14 mouse cellular contexts compared by ENCODE assay signal in the genomic region with DNA sequence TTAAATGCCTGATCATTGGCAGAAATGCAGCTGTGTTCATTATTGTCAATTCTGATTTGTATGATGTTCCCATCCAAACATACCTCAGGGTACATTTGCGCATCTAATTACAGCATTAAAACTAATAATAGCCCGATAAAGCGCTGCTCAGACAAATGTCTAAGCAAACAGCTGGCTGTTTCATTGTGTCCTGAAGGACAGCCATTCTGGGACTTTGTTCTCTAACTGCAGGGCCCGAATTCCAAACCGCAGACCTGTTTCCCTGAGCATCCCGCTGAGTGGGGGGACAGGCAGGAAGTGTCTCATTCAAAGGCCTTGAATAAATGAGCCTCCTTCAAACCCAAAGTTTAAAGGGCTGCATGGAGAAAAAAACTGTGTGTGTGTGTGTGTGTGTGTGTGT. TPM values are rescaled to one million over a fixed set of nuclear protein-coding genes. Genes with fewer than 3 reads are reported as not detected.
A peak's percentile ranks its signal among the peaks of the same experiment; 100 is the strongest.
DNase-seq lines count a peak whose midpoint lies in the region; ATAC-seq and TF ChIP-seq lines count a peak whose summit lies in the region.
"Had no signal": no experiment of that assay in that cellular context is flagged by ENCODE, and none has a peak within 500 bp of the region (broad histone marks: within the 10 kb centered on the region; RNA-seq: fewer than 3 reads in every experiment).

No protein-coding gene starts in this region.

- H3K4me1 ChIP-seq in hindbrain, embryonic 10.5 days (replicated peaks) = peaks cover 22% of the 10 kb centered on the region
- peaks cover 9% of the 10 kb centered on the region for H3K4me1 ChIP-seq in hindbrain, embryonic 16.5 days (ENCODE audit: control insufficient read depth, insufficient read depth, low read depth, low read length)
- peaks cover 23% of the 10 kb centered on the region for H3K4me1 ChIP-seq in forebrain, embryonic 10.5 days
- peaks cover 21% of the 10 kb centered on the region for H3K4me1 ChIP-seq in hindbrain, embryonic 15.5 days (replicated peaks)
- H3K4me1 ChIP-seq in neural tube, embryonic 15.5 days = peaks cover 21% of the 10 kb centered on the region
- no peaks in the 10 kb centered on the region for H3K4me1 ChIP-seq in intestine, embryonic 16.5 days (ENCODE audit: control insufficient read depth, insufficient read depth, low read length)

- no peak for ATAC-seq in hindbrain, embryonic 16.5 days
- ATAC-seq in hindbrain, embryonic 15.5 days (ENCODE audit: low FRiP score, low read depth) = no peak
- ATAC-seq in neural tube, embryonic 15.5 days (ENCODE audit: low FRiP score) = 0 out of 2 replicates have a peak, but pooled peaks have one; percentile 21
- ATAC-seq in intestine, embryonic 16.5 days = no peak

- peak overlapping the region; percentile 51 for H3K27ac ChIP-seq in hindbrain, embryonic 10.5 days
- no peak overlapping the region for H3K27ac ChIP-seq in hindbrain, embryonic 16.5 days (ENCODE audit: low read depth, low read length)
- H3K27ac ChIP-seq in forebrain, embryonic 10.5 days = peak overlapping the region; percentile 35; the same call in 1 of the 2 replicates
- H3K27ac ChIP-seq in hindbrain, embryonic 15.5 days (replicated peaks) = no peak overlapping the region
- H3K27ac ChIP-seq in neural tube, embryonic 15.5 days (replicated peaks) = no peak overlapping the region
- H3K27ac ChIP-seq in left cerebral cortex, adult 2 months = no peak overlapping the region
- H3K27ac ChIP-seq in intestine, embryonic 16.5 days (ENCODE audit: low read length) = no peak overlapping the region
- H3K27ac ChIP-seq: layer of hippocampus, adult 2 months; limb, embryonic 15.5 days had no signal

- H3K27me3 ChIP-seq in hindbrain, embryonic 10.5 days (ENCODE audit: insufficient read depth, poor library complexity, severe bottlenecking) = no peaks in the 10 kb centered on the region
- no peaks in the 10 kb centered on the region for H3K27me3 ChIP-seq in hindbrain, embryonic 16.5 days (replicated peaks; ENCODE audit: control insufficient read depth, insufficient read depth, low read length)
- H3K27me3 ChIP-seq in forebrain, embryonic 10.5 days (ENCODE audit: poor library complexity, severe bottlenecking) = no peaks in the 10 kb centered on the region
- no peaks in the 10 kb centered on the region for H3K27me3 ChIP-seq in hindbrain, embryonic 15.5 days
- no peaks in the 10 kb centered on the region for H3K27me3 ChIP-seq in neural tube, embryonic 15.5 days (replicated peaks)
- no peaks in the 10 kb centered on the region for H3K27me3 ChIP-seq in intestine, embryonic 16.5 days (replicated peaks; ENCODE audit: control insufficient read depth, insufficient read depth, low read length)
- H3K27me3 ChIP-seq: limb, embryonic 15.5 days had no signal

- intact Hi-C loops in left cerebral cortex, adult 2 months (cut with DNase I) = no loop called here

- TF ChIP-seq CTCF in left cerebral cortex, adult 2 months (IDR thresholded peaks at IDR 0.05) = no peak

- H3K9ac ChIP-seq in hindbrain, embryonic 16.5 days (ENCODE audit: low read depth, low read length) = no peak overlapping the region
- no peak overlapping the region for H3K9ac ChIP-seq in hindbrain, embryonic 15.5 days
- no peak overlapping the region for H3K9ac ChIP-seq in neural tube, embryonic 15.5 days (replicated peaks)
- H3K9ac ChIP-seq in intestine, embryonic 16.5 days (ENCODE audit: low read depth, low read length) = no peak overlapping the region
- H3K9ac ChIP-seq: limb, embryonic 15.5 days had no signal

- WGBS in hindbrain, embryonic 10.5 days = 11% methylated on average over 6 of the region's 6 CpGs
- 6% methylated on average over 6 of the region's 6 CpGs for WGBS in hindbrain, embryonic 16.5 days
- 19% methylated on average over 6 of the region's 6 CpGs for WGBS in forebrain, embryonic 10.5 days
- 10% methylated on average over 6 of the region's 6 CpGs for WGBS in hindbrain, embryonic 15.5 days
- WGBS in neural tube, embryonic 15.5 days = 5% methylated on average over 6 of the region's 6 CpGs
- WGBS in intestine, embryonic 16.5 days = 36% methylated on average over 6 of the region's 6 CpGs

- no peaks in the 10 kb centered on the region for H3K9me3 ChIP-seq in hindbrain, embryonic 10.5 days
- no peaks in the 10 kb centered on the region for H3K9me3 ChIP-seq in hindbrain, embryonic 16.5 days (ENCODE audit: control insufficient read depth, low read length)
- no peaks in the 10 kb centered on the region; the same call in 1 of the 2 replicates for H3K9me3 ChIP-seq in forebrain, embryonic 10.5 days
- H3K9me3 ChIP-seq in hindbrain, embryonic 15.5 days = no peaks in the 10 kb centered on the region
- no peaks in the 10 kb centered on the region for H3K9me3 ChIP-seq in neural tube, embryonic 15.5 days (replicated peaks)
- no peaks in the 10 kb centered on the region for H3K9me3 ChIP-seq in intestine, embryonic 16.5 days (ENCODE audit: control insufficient read depth, low read length)
- H3K9me3 ChIP-seq: limb, embryonic 15.5 days had no signal

- H3K36me3 ChIP-seq in hindbrain, embryonic 10.5 days = no peaks in the 10 kb centered on the region
- no peaks in the 10 kb centered on the region for H3K36me3 ChIP-seq in hindbrain, embryonic 16.5 days (ENCODE audit: control insufficient read depth, insufficient read depth, low read length)
- no peaks in the 10 kb centered on the region for H3K36me3 ChIP-seq in forebrain, embryonic 10.5 days (replicated peaks)
- H3K36me3 ChIP-seq in hindbrain, embryonic 15.5 days = no peaks in the 10 kb centered on the region
- no peaks in the 10 kb centered on the region for H3K36me3 ChIP-seq in neural tube, embryonic 15.5 days
- H3K36me3 ChIP-seq in intestine, embryonic 16.5 days (ENCODE audit: control insufficient read depth, insufficient read depth, low read length) = no peaks in the 10 kb centered on the region
- H3K36me3 ChIP-seq: limb, embryonic 15.5 days had no signal

- peak; percentile 54 for DNase-seq in hindbrain, embryonic 10.5 days (ENCODE audit: low spot score)
- peak; percentile 28 for DNase-seq in forebrain, embryonic 10.5 days (ENCODE audit: extremely low spot score, low spot score)
- no peak for DNase-seq in cerebellum, adult 9-10 months
- DNase-seq in left cerebral cortex, adult 2 months (ENCODE audit: extremely low spot score in 1 of 2, low spot score in 2 of 2) = no peak
- DNase-seq: adrenal gland, postnatal 10 days; heart, postnatal 14 days; thymus, adult 2 months had no signal

- H3K4me3 ChIP-seq in hindbrain, embryonic 10.5 days = no peak overlapping the region
- no peak overlapping the region for H3K4me3 ChIP-seq in hindbrain, embryonic 16.5 days (ENCODE audit: low read length)
- no peak overlapping the region for H3K4me3 ChIP-seq in forebrain, embryonic 10.5 days
- no peak overlapping the region for H3K4me3 ChIP-seq in hindbrain, embryonic 15.5 days
- no peak overlapping the region for H3K4me3 ChIP-seq in neural tube, embryonic 15.5 days (replicated peaks)
- no peak overlapping the region for H3K4me3 ChIP-seq in left cerebral cortex, adult 2 months
- H3K4me3 ChIP-seq in intestine, embryonic 16.5 days (ENCODE audit: low read length) = no peak overlapping the region
- H3K4me3 ChIP-seq: layer of hippocampus, adult 2 months; limb, embryonic 15.5 days had no signal

- no peak overlapping the region for H3K4me2 ChIP-seq in hindbrain, embryonic 16.5 days (ENCODE audit: low read length)
- peak overlapping the region; percentile 5 for H3K4me2 ChIP-seq in hindbrain, embryonic 15.5 days
- H3K4me2 ChIP-seq in neural tube, embryonic 15.5 days = peak overlapping the region; percentile 30
- H3K4me2 ChIP-seq in intestine, embryonic 16.5 days (ENCODE audit: low read depth, low read length) = no peak overlapping the region
- H3K4me2 ChIP-seq: limb, embryonic 15.5 days had no signal

RNA-seq across cellular contexts. Expression of a gene that starts 30.1 kb away (rescaled TPM):
- polyA plus RNA-seq in hindbrain, embryonic 10.5 days (2016; fragmentation: Nextera tagmentation; extraction: Ambion mirVana) = 7.2 and 7.9 TPM in 2 replicates
- polyA plus RNA-seq in hindbrain, embryonic 16.5 days (2015; fragmentation: Nextera tagmentation; extraction: Ambion mirVana) = 16.6 and 16.7 TPM in 2 replicates
- polyA plus RNA-seq in forebrain, embryonic 10.5 days (2016; fragmentation: Nextera tagmentation; extraction: Ambion mirVana) = 4.3 and 5.2 TPM in 2 replicates
- polyA plus RNA-seq in hindbrain, embryonic 15.5 days (2015; fragmentation: Nextera tagmentation; extraction: Ambion mirVana) = 15.7 and 17.3 TPM in 2 replicates
- polyA plus RNA-seq in neural tube, embryonic 15.5 days (2015; fragmentation: Nextera tagmentation; extraction: Ambion mirVana) = 18.3 and 21.7 TPM in 2 replicates
- 10 to 100 TPM; 20.3 to 22.2 TPM for total RNA-seq in left cerebral cortex, adult 2 months (2021)
- 1.1 and 1.2 TPM in 2 replicates for polyA plus RNA-seq in intestine, embryonic 16.5 days (2015; fragmentation: Nextera tagmentation; extraction: Ambion mirVana)
- total RNA-seq: granulocyte monocyte progenitor cell, adult 5-6 weeks had no signal

Comparison
In these comparisons a context has a peak if more than half of its experiments do, and no peak if none do; other contexts are left out.
1. H3K27ac ChIP-seq: peak in hindbrain, embryonic 10.5 days (single experiment) and forebrain, embryonic 10.5 days (single experiment); none in hindbrain, embryonic 16.5 days (single experiment), hindbrain, embryonic 15.5 days (single experiment), neural tube, embryonic 15.5 days (single experiment), left cerebral cortex, adult 2 months (single experiment) and intestine, embryonic 16.5 days (single experiment).
2. H3K4me2 ChIP-seq: peak in hindbrain, embryonic 15.5 days (single experiment) and neural tube, embryonic 15.5 days (single experiment); none in hindbrain, embryonic 16.5 days (single experiment) and intestine, embryonic 16.5 days (single experiment).
3. DNase-seq: peak in hindbrain, embryonic 10.5 days (single experiment) and forebrain, embryonic 10.5 days (single experiment); none in cerebellum, adult 9-10 months (single experiment) and left cerebral cortex, adult 2 months (0 of 2).